Mouse (Mus musculus) stomach, embryonic 15.5 days (tissue): ENCODE measurements at regions not wholly inside any gene's neighbourhood (a gene's known extent, or its start where the extent isn't known, plus 50 kb on each side); places are given as distances from the start of the nearest gene placed in this dataset.

Experiments
- ATAC-seq: fragments of 200-750 bp; cut with Nextera tagmentation; 2 replicates; pipeline ENCODE4 v1.8.0; 2017; ENCODE audit warnings: low read depth, moderate number of reproducible peaks, moderate TSS enrichment; ENCODE audit not compliant: insufficient read depth, low FRiP score
- H3K27ac ChIP-seq: fragments of 300-500 bp; sonication (generic); 2 replicates; pipeline ENCODE4 v1.5.1; 2015; ENCODE audit warnings: mild to moderate bottlenecking, inconsistent platforms
- H3K27me3 ChIP-seq: fragments of 300-500 bp; sonication (generic); replicated peaks from 2 replicates; pipeline ENCODE4 v1.6.1; 2015; ENCODE audit warnings: inconsistent platforms
- H3K36me3 ChIP-seq: fragments of 300-500 bp; sonication (generic); 2 replicates; pipeline ENCODE4 v1.6.1; 2015; ENCODE audit warnings: inconsistent platforms
- H3K4me1 ChIP-seq: fragments of 300-500 bp; sonication (generic); 2 replicates; pipeline ENCODE4 v1.6.1; 2015; ENCODE audit warnings: inconsistent platforms
- H3K4me2 ChIP-seq: fragments of 300-500 bp; sonication (generic); 2 replicates; pipeline ENCODE4 v1.6.1; 2015; ENCODE audit warnings: mild to moderate bottlenecking, inconsistent platforms
- H3K4me3 ChIP-seq: fragments of 300-500 bp; sonication (generic); replicated peaks from 2 replicates; pipeline ENCODE4 v1.5.1; 2015; ENCODE audit warnings: inconsistent platforms
- H3K9ac ChIP-seq: fragments of 300-500 bp; sonication (generic); 2 replicates; pipeline ENCODE4 v1.6.1; 2015; ENCODE audit warnings: inconsistent platforms
- H3K9me3 ChIP-seq: fragments of 300-500 bp; sonication (generic); 2 replicates; pipeline ENCODE4 v1.6.1; 2016; ENCODE audit warnings: inconsistent platforms
- WGBS: fragments of 180-500 bp; shearing (Covaris S2); methylation state at CpG from one replicate; pipeline ENCODE4 v1.1.7; 2015; 5-methylcytosine and 5-hydroxymethylcytosine counted together

DNA sequence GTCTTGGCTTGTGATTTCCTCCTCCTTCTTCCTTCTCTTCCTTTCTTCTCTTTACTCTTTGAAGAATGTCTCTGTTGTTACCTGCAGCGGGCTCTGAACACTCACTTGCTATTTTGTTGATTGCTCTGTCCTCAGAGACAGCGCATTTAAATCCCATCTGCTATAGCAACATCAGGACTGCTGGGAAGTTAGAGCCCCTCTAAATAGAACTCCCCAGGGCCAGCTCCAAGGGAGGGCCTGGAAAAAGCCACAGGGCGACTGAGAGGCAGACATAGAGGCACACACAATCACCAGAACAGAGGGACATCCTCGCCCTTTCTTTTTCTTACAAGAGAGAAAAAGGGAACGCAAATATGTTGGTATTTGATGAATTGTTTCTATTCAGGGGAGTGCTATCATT, 306.6 kb downstream of the Satb1 start:
- H3K9ac ChIP-seq = no peak overlapping the region
- whole genome bisulfite sequencing = 38% methylated on average over 5 of the region's 5 CpGs
- H3K4me2 ChIP-seq = no peak overlapping the region
- H3K27me3 ChIP-seq = no peaks in the 10 kb centered on the region
- H3K4me3 ChIP-seq = no peak overlapping the region
- no peak overlapping the region for H3K27ac ChIP-seq
- H3K9me3 ChIP-seq = no peaks in the 10 kb centered on the region
- H3K36me3 ChIP-seq = no peaks in the 10 kb centered on the region
- ATAC-seq = no peak
- no peaks in the 10 kb centered on the region for H3K4me1 ChIP-seq

DNA sequence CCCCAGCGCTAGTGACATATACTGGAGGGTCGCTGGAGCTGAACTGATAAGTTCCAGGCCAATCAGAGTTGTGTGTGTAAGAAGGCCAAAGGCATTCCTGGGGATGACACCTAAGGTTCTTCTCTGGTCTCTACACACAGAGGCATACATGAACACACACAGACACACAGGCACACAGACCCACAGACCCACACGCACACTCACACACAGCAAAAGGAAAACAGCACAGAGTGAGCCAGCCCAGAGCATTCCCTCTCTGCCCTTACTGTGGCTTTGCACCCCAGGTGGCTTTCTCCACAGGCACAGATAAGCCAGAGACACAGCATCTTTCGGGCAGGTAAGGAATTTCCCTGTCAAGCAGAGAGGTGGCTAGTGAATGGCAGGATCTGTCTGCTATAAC, 307.1 kb downstream of the Satb1 start:
- Histone ChIP-seq H3K9ac (no peak overlapping the region), H3K36me3 (no peaks in the 10 kb centered on the region), H3K4me3 (no peak overlapping the region), H3K27me3 (no peaks in the 10 kb centered on the region), H3K9me3 (no peaks in the 10 kb centered on the region), H3K27ac (no peak overlapping the region), H3K4me1 (no peaks in the 10 kb centered on the region), H3K4me2 (no peak overlapping the region)
- 58% methylated on average over 4 of the region's 4 CpGs for WGBS
- no peak for ATAC-seq

GRCm38 (mm10) chr17:51525219-51525618, 307.9 kb downstream of the Satb1 start:
- 41% methylated on average over 2 of the region's 2 CpGs for WGBS
- H3K27ac ChIP-seq = no peak overlapping the region
- no peaks in the 10 kb centered on the region for H3K27me3 ChIP-seq
- ATAC-seq = no peak
- H3K4me1 ChIP-seq = no peaks in the 10 kb centered on the region
- H3K9me3 ChIP-seq = no peaks in the 10 kb centered on the region
- H3K4me3 ChIP-seq = no peak overlapping the region
- H3K4me2 ChIP-seq = no peak overlapping the region
- H3K36me3 ChIP-seq = no peaks in the 10 kb centered on the region
- no peak overlapping the region for H3K9ac ChIP-seq

DNA sequence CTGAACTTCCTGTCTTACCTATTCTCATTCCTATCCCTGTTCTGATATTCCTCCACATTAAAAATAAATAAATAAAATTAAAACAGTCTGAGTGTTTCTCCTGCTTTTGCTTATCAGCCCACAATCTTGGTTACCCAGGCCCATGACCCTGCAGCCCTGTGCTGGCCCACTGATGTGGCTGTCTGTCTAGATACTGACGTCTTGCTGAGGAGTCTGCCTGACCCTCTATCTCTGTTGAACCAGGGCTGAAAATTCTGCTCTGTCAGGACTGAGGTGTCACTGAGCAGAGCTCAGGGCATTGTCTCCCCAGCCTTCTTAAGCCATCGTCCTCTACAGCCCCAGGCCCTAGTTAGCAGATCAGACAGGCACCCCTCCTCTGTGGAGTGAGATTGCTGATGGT, 321.2 kb downstream of the Satb1 start:
- 53% methylated on average over 2 of the region's 2 CpGs for WGBS
- no peaks in the 10 kb centered on the region for H3K9me3 ChIP-seq
- no peak overlapping the region for H3K9ac ChIP-seq
- no peak overlapping the region for H3K4me2 ChIP-seq
- no peaks in the 10 kb centered on the region for H3K36me3 ChIP-seq
- H3K27me3 ChIP-seq = no peaks in the 10 kb centered on the region
- no peak for ATAC-seq
- no peak overlapping the region for H3K4me3 ChIP-seq
- H3K27ac ChIP-seq = no peak overlapping the region
- no peaks in the 10 kb centered on the region for H3K4me1 ChIP-seq

- Histone ChIP-seq H3K27ac (no peak overlapping the region), H3K9ac (no peak overlapping the region), H3K27me3 (no peaks in the 10 kb centered on the region), H3K9me3 (no peaks in the 10 kb centered on the region), H3K4me3 (no peak overlapping the region), H3K4me1 (no peaks in the 10 kb centered on the region), H3K36me3 (no peaks in the 10 kb centered on the region), H3K4me2 (no peak overlapping the region)
- WGBS = 88% methylated on average over 10 of the region's 10 CpGs
- no peak for ATAC-seq
These were observed 321.6 kb upstream of the Tbc1d5 start for GRCm38 (mm10) chr17:51500751-51501150.

GRCm38 (mm10) chr17:51499541-51499940, 320.4 kb upstream of the Tbc1d5 start:
- 74% methylated on average over 2 of the region's 2 CpGs for WGBS
- Histone ChIP-seq H3K9me3 (no peaks in the 10 kb centered on the region), H3K27me3 (no peaks in the 10 kb centered on the region), H3K4me3 (no peak overlapping the region), H3K36me3 (no peaks in the 10 kb centered on the region), H3K9ac (no peak overlapping the region), H3K4me1 (no peaks in the 10 kb centered on the region), H3K4me2 (no peak overlapping the region), H3K27ac (no peak overlapping the region)
- ATAC-seq = no peak

DNA sequence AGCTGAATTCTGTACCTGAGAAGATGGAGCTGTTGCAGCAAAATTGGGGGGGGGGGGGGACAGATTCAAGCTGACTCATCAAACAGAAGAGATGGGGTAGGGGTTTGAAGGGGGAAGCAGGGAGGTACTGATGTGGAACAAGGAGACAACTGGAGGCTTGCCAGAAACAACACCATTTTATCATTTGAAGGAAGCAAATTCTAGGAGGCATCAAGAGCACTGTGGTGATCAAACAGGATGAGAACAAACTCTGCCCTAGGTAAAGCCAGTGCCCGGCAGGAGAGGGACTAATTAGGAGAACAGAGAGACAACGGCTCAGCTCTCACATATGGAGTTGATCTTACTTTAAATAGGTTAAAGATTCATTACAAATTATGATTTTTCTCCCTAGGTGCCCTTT, 315.9 kb upstream of the Tbc1d5 start:
- 69% methylated on average over 2 of the region's 2 CpGs for WGBS
- H3K27ac ChIP-seq = no peak overlapping the region

DNA sequence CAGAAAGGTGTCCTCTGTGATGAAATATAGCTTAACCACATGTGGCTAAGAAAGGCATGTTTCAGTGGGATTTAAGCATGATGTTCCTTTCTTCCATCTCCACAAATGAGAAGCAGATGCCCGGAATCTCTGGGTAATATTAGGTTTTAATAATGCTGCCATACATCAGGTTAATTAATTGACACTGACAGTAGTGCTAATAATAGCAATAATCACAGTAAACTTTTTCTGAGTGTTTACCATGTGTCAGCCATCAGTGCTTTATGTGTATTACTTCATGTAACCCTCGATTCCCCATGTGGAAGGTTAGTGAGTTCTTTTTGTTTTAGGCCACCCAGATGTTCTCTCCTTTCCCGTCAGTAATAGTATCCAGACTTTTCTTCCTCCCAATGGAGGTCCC, 310.2 kb upstream of the Tbc1d5 start:
- Histone ChIP-seq H3K4me1 (no peaks in the 10 kb centered on the region), H3K27me3 (no peaks in the 10 kb centered on the region), H3K27ac (no peak overlapping the region), H3K9me3 (no peaks in the 10 kb centered on the region), H3K9ac (no peak overlapping the region), H3K4me2 (no peak overlapping the region), H3K36me3 (no peaks in the 10 kb centered on the region), H3K4me3 (no peak overlapping the region)
- 59% methylated on average over 3 of the region's 3 CpGs for WGBS
- no peak for ATAC-seq

More for the DNA sequence above, 315.9 kb upstream of the Tbc1d5 start:
- Histone ChIP-seq H3K4me3 (no peak overlapping the region), H3K9me3 (no peaks in the 10 kb centered on the region), H3K9ac (no peak overlapping the region), H3K4me1 (no peaks in the 10 kb centered on the region), H3K36me3 (no peaks in the 10 kb centered on the region), H3K27me3 (no peaks in the 10 kb centered on the region), H3K4me2 (no peak overlapping the region)
- ATAC-seq = no peak

- WGBS = 85% methylated on average over 3 of the region's 3 CpGs
These were observed 308.8 kb upstream of the Tbc1d5 start for GRCm38 (mm10) chr17:51487918-51488445.

GRCm38 (mm10) chr17:51477810-51478209, 298.7 kb upstream of the Tbc1d5 start:
- no peaks in the 10 kb centered on the region for H3K27me3 ChIP-seq
- ATAC-seq = no peak
- 77% methylated on average over 7 of the region's 7 CpGs for WGBS
- H3K9ac ChIP-seq = no peak overlapping the region
- no peak overlapping the region for H3K4me3 ChIP-seq
- H3K27ac ChIP-seq = no peak overlapping the region
- H3K36me3 ChIP-seq = no peaks in the 10 kb centered on the region
- H3K4me2 ChIP-seq = no peak overlapping the region
- no peaks in the 10 kb centered on the region for H3K4me1 ChIP-seq
- H3K9me3 ChIP-seq = no peaks in the 10 kb centered on the region

More at GRCm38 (mm10) chr17:51487918-51488445, 308.8 kb upstream of the Tbc1d5 start:
- no peaks in the 10 kb centered on the region for H3K36me3 ChIP-seq
- no peaks in the 10 kb centered on the region for H3K4me1 ChIP-seq
- H3K9me3 ChIP-seq = no peaks in the 10 kb centered on the region
- ATAC-seq = no peak
- no peaks in the 10 kb centered on the region for H3K27me3 ChIP-seq
- no peak overlapping the region for H3K4me2 ChIP-seq
- no peak overlapping the region for H3K4me3 ChIP-seq
- no peak overlapping the region for H3K27ac ChIP-seq
- no peak overlapping the region for H3K9ac ChIP-seq

GRCm38 (mm10) chr17:51477404-51477803, 298.3 kb upstream of the Tbc1d5 start:
- H3K4me1 ChIP-seq = no peaks in the 10 kb centered on the region
- 81% methylated on average over 8 of the region's 8 CpGs for WGBS
- no peak overlapping the region for H3K27ac ChIP-seq
- H3K4me2 ChIP-seq = no peak overlapping the region
- H3K27me3 ChIP-seq = no peaks in the 10 kb centered on the region
- ATAC-seq = no peak
- no peaks in the 10 kb centered on the region for H3K36me3 ChIP-seq
- no peak overlapping the region for H3K4me3 ChIP-seq
- H3K9ac ChIP-seq = no peak overlapping the region
- H3K9me3 ChIP-seq = no peaks in the 10 kb centered on the region

GRCm38 (mm10) chr17:51462137-51462880, 283.2 kb upstream of the Tbc1d5 start:
- H3K4me2 ChIP-seq = no peak overlapping the region
- H3K36me3 ChIP-seq = no peaks in the 10 kb centered on the region
- H3K27ac ChIP-seq = no peak overlapping the region
- H3K27me3 ChIP-seq = no peaks in the 10 kb centered on the region
- ATAC-seq = no peak
- H3K4me3 ChIP-seq = no peak overlapping the region
- H3K9ac ChIP-seq = no peak overlapping the region
- no peaks in the 10 kb centered on the region for H3K4me1 ChIP-seq
- H3K9me3 ChIP-seq = no peaks in the 10 kb centered on the region
- 62% methylated on average over 5 of the region's 5 CpGs for whole genome bisulfite sequencing
